Mouse (Mus musculus): Measurements from ENCODE around the gene Rpl22. TPM values are rescaled to one million over a fixed set of nuclear protein-coding genes. Genes with fewer than 3 reads are reported as not detected.

The Rpl22 gene
- polyA plus RNA-seq, 1 experiment from 2014 or later, result 424 TPM

DNA sequence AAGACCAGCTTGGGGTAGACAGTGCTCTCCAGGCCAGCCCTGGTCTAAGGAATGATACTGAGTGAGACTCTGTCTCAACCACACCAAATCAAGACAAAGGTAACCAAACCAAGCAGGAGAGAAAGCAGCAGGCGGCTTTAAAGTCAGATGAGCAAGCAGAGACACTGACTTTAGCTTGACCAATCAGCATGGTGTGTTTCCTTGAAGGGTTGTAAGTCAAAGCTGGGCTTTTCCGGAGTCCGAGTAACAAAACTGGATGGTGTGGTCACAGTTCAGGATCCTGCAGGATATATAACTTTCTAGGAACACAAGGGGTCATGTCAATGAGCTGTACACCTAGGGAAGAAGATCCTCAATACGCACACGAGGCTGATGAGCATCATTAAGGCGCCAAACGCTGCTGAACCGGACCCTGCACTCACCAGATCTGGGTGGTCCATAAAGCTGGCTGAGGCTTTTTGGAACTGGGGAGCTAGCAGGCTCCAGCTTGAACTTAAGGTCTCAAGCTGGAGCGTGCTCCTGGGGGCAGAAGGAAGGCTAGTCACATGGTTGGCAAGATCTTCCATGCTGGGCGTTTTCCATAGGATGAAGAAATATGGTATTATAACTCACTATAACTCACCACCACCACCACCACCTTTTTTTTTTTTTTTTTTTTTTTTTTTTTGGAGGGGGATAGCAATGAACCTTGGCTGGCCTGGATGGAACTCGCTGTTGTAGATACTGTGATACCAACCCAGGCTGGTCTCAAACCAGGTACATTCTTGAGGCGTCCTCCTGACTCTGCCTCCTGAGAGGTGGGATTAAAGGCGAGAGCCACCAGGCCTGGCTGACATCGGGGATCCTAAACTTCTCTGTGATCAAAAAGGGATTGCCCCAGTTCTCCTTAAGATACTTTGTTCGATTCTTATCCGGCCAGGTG is 640 bp upstream of the Rpl22 start:
- Histone ChIP-seq H3K4me3 (replicated peaks) (peak overlapping the region; percentile 100), H3K27ac (no peak overlapping the region), H3K4me2 (replicated peaks) (peak overlapping the region; percentile 46; the same call in 1 of the 2 replicates), H3K27me3 (replicated peaks) (no peaks in the 10 kb centered on the region), H3K4me1 (replicated peaks) (peaks cover 14% of the 10 kb centered on the region), H3K9me3 (no peaks in the 10 kb centered on the region), H3K9ac (no peak overlapping the region), H3K36me3 (peaks cover 13% of the 10 kb centered on the region)
- 54% methylated on average over 16 of the region's 16 CpGs for WGBS
- peak; percentile 55; the same call in 1 of the 2 replicates for ATAC-seq

GRCm38 (mm10) chr4:152326543-152326942 is 1.0 kb downstream of the Rpl22 start:
- peak overlapping the region; percentile 100 for H3K4me3 ChIP-seq (replicated peaks)
- no peaks in the 10 kb centered on the region for H3K9me3 ChIP-seq
- WGBS, result 1% methylated on average over 11 of the region's 11 CpGs
- peak overlapping the region; percentile 69 for H3K4me2 ChIP-seq (replicated peaks)
- peak overlapping the region; percentile 98 for H3K9ac ChIP-seq
- peaks cover 29% of the 10 kb centered on the region for H3K36me3 ChIP-seq
- no peaks in the 10 kb centered on the region for H3K27me3 ChIP-seq (replicated peaks)
- H3K4me1 ChIP-seq (replicated peaks), result peaks cover 14% of the 10 kb centered on the region
- no peak for ATAC-seq
- 0 out of 2 replicates have a peak overlapping the region, but pooled peaks have one; percentile 75 for H3K27ac ChIP-seq

DNA sequence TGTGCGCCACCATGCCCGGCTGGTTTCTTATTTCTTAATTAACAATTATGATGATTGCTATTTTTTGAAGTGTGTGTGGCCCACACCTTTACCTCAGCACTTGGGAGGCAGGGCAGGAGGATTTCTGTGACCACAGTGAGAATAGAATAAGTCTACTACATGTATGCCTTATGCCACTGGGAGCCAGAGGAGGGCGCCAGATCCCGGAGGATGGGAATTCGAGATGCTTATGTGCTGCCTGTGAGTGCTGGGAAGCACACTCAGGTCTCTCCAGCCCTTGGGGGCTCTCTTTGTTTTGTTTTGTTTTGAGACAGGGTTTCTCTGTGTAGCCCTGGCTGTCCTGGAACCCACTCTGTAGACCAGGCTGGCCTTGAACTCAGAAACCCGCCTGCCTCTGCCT is 3.1 kb downstream of the Rpl22 start:
- peaks cover 45% of the 10 kb centered on the region for H3K36me3 ChIP-seq
- H3K27ac ChIP-seq, result no peak overlapping the region
- ATAC-seq, result no peak
- WGBS, result 76% methylated on average over 6 of the region's 6 CpGs
- peaks cover 16% of the 10 kb centered on the region for H3K4me1 ChIP-seq (replicated peaks)
- H3K4me3 ChIP-seq (replicated peaks), result no peak overlapping the region
- no peak overlapping the region for H3K9ac ChIP-seq
- H3K4me2 ChIP-seq (replicated peaks), result no peak overlapping the region
- H3K27me3 ChIP-seq (replicated peaks), result no peaks in the 10 kb centered on the region
- H3K9me3 ChIP-seq, result no peaks in the 10 kb centered on the region

- peaks cover 16% of the 10 kb centered on the region for H3K27me3 ChIP-seq (replicated peaks)
- H3K4me3 ChIP-seq (replicated peaks), result no peak overlapping the region
- H3K27ac ChIP-seq, result no peak overlapping the region
- peaks cover 52% of the 10 kb centered on the region for H3K36me3 ChIP-seq
- 0 out of 2 replicates have a peak, but pooled peaks cover 2% of the 10 kb centered on the region for H3K4me1 ChIP-seq (replicated peaks)
- H3K9me3 ChIP-seq, result no peaks in the 10 kb centered on the region
- WGBS, result 41% methylated on average over 2 of the region's 2 CpGs
- no peak overlapping the region for H3K9ac ChIP-seq
- ATAC-seq, result peak; percentile 51
- no peak overlapping the region for H3K4me2 ChIP-seq (replicated peaks)
These were observed 7.4 kb downstream of the Rpl22 start for GRCm38 (mm10) chr4:152332952-152333351.

DNA sequence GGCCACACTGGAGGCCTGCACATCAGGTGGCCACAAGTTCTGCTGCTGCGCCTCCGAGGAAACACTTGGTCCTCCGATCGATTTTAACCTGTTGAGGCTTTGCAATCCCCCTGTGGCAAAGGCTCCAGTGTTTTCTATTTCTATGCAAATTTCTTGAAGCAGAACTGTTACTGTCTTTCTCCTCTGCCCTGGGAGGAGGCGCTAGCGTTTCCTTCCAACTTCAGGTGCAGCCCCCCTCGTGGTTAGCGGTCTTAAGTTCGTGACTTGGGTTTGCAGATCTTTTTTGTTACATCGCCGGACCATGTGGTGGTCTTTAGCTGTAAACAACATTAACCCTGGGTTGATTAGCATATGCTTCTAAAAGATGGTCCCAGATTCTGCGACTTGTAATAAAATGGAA is 8.0 kb downstream of the Rpl22 start:
- 94% methylated on average over 12 of the region's 12 CpGs for WGBS
- Histone ChIP-seq H3K4me2 (replicated peaks) (no peak overlapping the region), H3K27ac (no peak overlapping the region), H3K36me3 (peaks cover 52% of the 10 kb centered on the region), H3K4me3 (replicated peaks) (no peak overlapping the region), H3K9me3 (no peaks in the 10 kb centered on the region), H3K27me3 (replicated peaks) (peaks cover 22% of the 10 kb centered on the region), H3K4me1 (replicated peaks) (0 out of 2 replicates have a peak, but pooled peaks cover 4% of the 10 kb centered on the region), H3K9ac (no peak overlapping the region)
- no peak for ATAC-seq

DNA sequence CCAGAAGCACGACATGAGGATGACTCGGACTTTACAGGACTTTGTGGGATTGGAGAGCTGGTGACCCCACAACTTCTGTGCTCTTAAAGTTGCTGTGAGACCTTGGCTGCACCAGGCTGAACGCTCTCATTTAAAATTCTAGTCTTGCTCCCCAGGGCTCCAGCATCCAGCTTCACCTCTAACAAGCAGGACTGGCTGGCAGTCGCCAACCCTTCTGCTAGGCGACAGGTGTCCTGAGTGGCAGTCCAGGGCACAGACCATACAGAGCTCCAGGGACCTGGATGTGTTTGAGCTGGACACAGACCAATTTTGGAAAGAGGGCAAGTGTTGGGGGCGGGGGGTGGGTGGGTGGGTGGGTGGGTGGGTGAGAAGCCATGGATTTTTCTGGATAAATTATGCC is 12.2 kb downstream of the Rpl22 start:
- peaks cover 15% of the 10 kb centered on the region for H3K36me3 ChIP-seq
- no peak overlapping the region for H3K9ac ChIP-seq
- 36% methylated on average over 6 of the region's 6 CpGs for WGBS
- H3K27me3 ChIP-seq (replicated peaks), result peaks cover 51% of the 10 kb centered on the region
- H3K4me1 ChIP-seq (replicated peaks), result peaks cover 12% of the 10 kb centered on the region
- ATAC-seq, result no peak
- H3K27ac ChIP-seq, result no peak overlapping the region
- no peak overlapping the region for H3K4me3 ChIP-seq (replicated peaks)
- H3K9me3 ChIP-seq, result no peaks in the 10 kb centered on the region
- H3K4me2 ChIP-seq (replicated peaks), result no peak overlapping the region

GRCm38 (mm10) chr4:152338419-152339292 is 13.1 kb downstream of the Rpl22 start, which contains the start of gene Chd5:
Chd5 (plus strand) TSS chr4:152338651.
- 0 out of 2 replicates have a peak, but pooled peaks cover 7% of the 10 kb centered on the region for H3K36me3 ChIP-seq
- peaks cover 12% of the 10 kb centered on the region for H3K4me1 ChIP-seq (replicated peaks)
- H3K4me2 ChIP-seq (replicated peaks), result peak within 1 kb of the TSS; percentile 96
- peaks cover 51% of the 10 kb centered on the region for H3K27me3 ChIP-seq (replicated peaks)
- no peaks in the 10 kb centered on the region for H3K9me3 ChIP-seq
- 1% methylated on average over 57 of the region's 120 CpGs for WGBS
- H3K9ac ChIP-seq, result peak within 1 kb of the TSS; percentile 30
- peak within 1 kb of the TSS; percentile 51 for H3K4me3 ChIP-seq (replicated peaks)
- ATAC-seq, result peak; percentile 18; the same call in 1 of the 2 replicates
- H3K27ac ChIP-seq, result no peak within 1 kb of the TSS

DNA sequence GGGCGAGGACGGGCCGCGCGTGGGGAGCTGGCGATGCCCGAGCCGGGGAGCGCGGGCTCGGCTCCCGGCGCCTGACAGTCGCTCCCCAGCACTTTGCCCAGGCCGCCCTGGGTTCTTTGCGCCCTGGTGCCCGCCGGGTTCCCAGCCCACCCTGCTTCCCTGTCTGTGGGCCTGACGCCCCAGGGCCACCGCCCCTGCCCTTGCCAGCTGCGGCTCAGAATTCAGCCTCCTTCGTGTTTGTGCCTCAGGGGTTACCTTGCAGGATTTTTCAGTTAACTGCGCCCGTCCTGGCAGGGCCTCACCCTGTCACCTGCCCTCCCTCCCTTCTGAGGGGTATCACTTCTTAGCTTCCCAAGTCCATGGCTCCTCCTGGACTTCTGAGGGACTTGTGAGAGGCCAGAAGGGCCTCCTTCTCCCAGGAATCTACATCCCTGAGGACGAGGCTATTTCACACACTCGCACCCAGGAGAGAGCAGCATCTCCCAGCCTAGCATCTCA is 13.8 kb downstream of the Rpl22 start:
- Histone ChIP-seq H3K27me3 (replicated peaks) (peaks cover 51% of the 10 kb centered on the region), H3K36me3 (0 out of 2 replicates have a peak, but pooled peaks cover 3% of the 10 kb centered on the region), H3K4me1 (replicated peaks) (peaks cover 12% of the 10 kb centered on the region), H3K4me3 (replicated peaks) (peak overlapping the region; percentile 51), H3K4me2 (replicated peaks) (peak overlapping the region; percentile 96), H3K27ac (no peak overlapping the region), H3K9ac (peak overlapping the region; percentile 30), H3K9me3 (no peaks in the 10 kb centered on the region)
- ATAC-seq, result peak; percentile 14; the same call in 1 of the 2 replicates
- 4% methylated on average over 12 of the region's 26 CpGs for WGBS

DNA sequence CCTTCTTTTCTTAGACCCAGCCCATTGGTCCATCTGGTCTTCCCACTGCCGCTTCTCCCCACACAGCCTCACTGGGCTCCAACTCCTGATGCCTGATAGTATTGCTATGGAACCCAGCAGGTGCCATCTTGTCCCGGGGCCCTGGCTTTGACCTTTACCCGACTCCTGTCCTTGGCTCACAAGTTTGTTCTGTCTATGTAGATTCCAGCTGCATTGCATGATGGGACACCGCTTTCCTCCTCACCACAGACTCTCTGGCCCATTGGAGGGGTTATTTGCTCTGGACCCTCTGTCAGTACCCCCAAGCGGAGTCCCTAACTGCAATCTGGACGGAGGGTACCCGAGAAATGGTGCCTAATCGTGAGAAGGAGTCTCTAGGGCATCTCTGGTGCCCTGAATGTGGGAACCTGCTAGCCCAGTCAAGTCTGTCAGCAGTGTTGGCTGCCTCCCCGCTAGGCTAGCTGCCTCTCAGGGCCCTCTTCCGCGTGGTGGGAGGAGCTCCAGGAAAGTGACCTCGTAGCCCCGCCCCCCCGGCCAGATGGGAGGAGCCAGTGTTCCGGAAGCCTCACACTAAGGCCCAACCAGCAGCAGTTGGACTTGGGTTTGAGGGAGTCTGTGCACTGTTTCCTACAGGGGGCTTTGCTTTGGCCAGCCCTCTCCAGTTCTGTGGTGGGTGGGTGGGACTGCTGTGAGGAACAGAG is 15.2 kb downstream of the Rpl22 start:
- no peaks in the 10 kb centered on the region for H3K36me3 ChIP-seq
- no peak overlapping the region for H3K4me3 ChIP-seq (replicated peaks)
- ATAC-seq, result 0 out of 2 replicates have a peak, but pooled peaks have one; percentile 9
- H3K27me3 ChIP-seq (replicated peaks), result peaks cover 49% of the 10 kb centered on the region
- WGBS, result 37% methylated on average over 15 of the region's 15 CpGs
- H3K9ac ChIP-seq, result no peak overlapping the region
- no peaks in the 10 kb centered on the region for H3K9me3 ChIP-seq
- peaks cover 24% of the 10 kb centered on the region for H3K4me1 ChIP-seq (replicated peaks)
- peak overlapping the region; percentile 31; the same call in 1 of the 2 replicates for H3K4me2 ChIP-seq (replicated peaks)
- no peak overlapping the region for H3K27ac ChIP-seq

GRCm38 (mm10) chr4:152343296-152343695 is 17.8 kb downstream of the Rpl22 start:
- Histone ChIP-seq H3K4me2 (replicated peaks) (no peak overlapping the region), H3K9ac (no peak overlapping the region), H3K4me1 (replicated peaks) (peaks cover 24% of the 10 kb centered on the region), H3K27me3 (replicated peaks) (peaks cover 36% of the 10 kb centered on the region), H3K9me3 (no peaks in the 10 kb centered on the region), H3K36me3 (no peaks in the 10 kb centered on the region), H3K27ac (no peak overlapping the region), H3K4me3 (replicated peaks) (no peak overlapping the region)
- WGBS, result 13% methylated on average over 5 of the region's 5 CpGs
- ATAC-seq, result no peak

- Histone ChIP-seq H3K27me3 (replicated peaks) (peaks cover 26% of the 10 kb centered on the region), H3K4me1 (replicated peaks) (peaks cover 14% of the 10 kb centered on the region), H3K9me3 (no peaks in the 10 kb centered on the region), H3K4me2 (replicated peaks) (no peak overlapping the region), H3K36me3 (no peaks in the 10 kb centered on the region), H3K27ac (no peak overlapping the region), H3K4me3 (replicated peaks) (no peak overlapping the region), H3K9ac (no peak overlapping the region)
- peak; percentile 9; the same call in 1 of the 2 replicates for ATAC-seq
- WGBS, result 48% methylated on average over 7 of the region's 7 CpGs
These were observed 19.1 kb downstream of the Rpl22 start for GRCm38 (mm10) chr4:152344651-152345050.
